19 mouse cellular contexts compared by ENCODE assay signal in genomic region chr11:31105364-31105763, GRCm38 (mm10).
DNase-seq lines count a peak whose midpoint lies in the region; TF ChIP-seq lines count a peak whose summit lies in the region.
"Had no signal": no experiment of that assay in that cellular context is flagged by ENCODE, and none has a peak within 500 bp of the region (broad histone marks: within the 10 kb centered on the region; RNA-seq: fewer than 3 reads in every experiment).

No protein-coding gene starts in this region.

- no peak for TF ChIP-seq CTCF in MEL (IDR thresholded peaks at IDR 0.05 in 2 of 3, conservative IDR thresholded peaks at IDR 0.05 in 1 of 3; ENCODE audit: control insufficient read depth in 1 of 3, insufficient read depth in 1 of 3, low read depth in 2 of 3, low read length in 3 of 3, poor library complexity in 1 of 3, severe bottlenecking in 1 of 3)

- H3K36me3 ChIP-seq in MEL (ENCODE audit: control insufficient read depth in 1 of 2, insufficient read depth in 2 of 2, low read length in 2 of 2) = peaks cover 0 to 4% of the 10 kb centered on the region in 2 experiments; a peak in 2 of 4 replicates
- H3K36me3 ChIP-seq: G1E had no signal

- H3K4me3 ChIP-seq in MEL (ENCODE audit: control insufficient read depth in 1 of 2, insufficient read depth in 1 of 2, low read depth in 2 of 2, low read length in 2 of 2) = no peak overlapping the region

- no peak overlapping the region for H3K27ac ChIP-seq in MEL (ENCODE audit: control insufficient read depth, low read depth, low read length)

- peak; percentile 66 to 81 for TF ChIP-seq EP300 in MEL (IDR thresholded peaks at IDR 0.05; ENCODE audit: low read depth in 1 of 2, low read length in 2 of 2)

- peaks cover 2 to 4% of the 10 kb centered on the region in 2 experiments; a peak in 2 of 4 replicates for H3K4me1 ChIP-seq in MEL (ENCODE audit: control insufficient read depth in 1 of 2, insufficient read depth in 2 of 2, low read length in 2 of 2)

- H3K27me3 ChIP-seq in MEL (ENCODE audit: control insufficient read depth in 1 of 2, insufficient read depth in 2 of 2, low read length in 2 of 2) = no peaks in the 10 kb centered on the region
- H3K27me3 ChIP-seq: CH12.LX, Patski had no signal

- TF ChIP-seq RAD21 in MEL (IDR thresholded peaks at IDR 0.05; ENCODE audit: low read depth, low read length) = no peak

- peak; percentile 61 for DNase-seq in MEL (ENCODE audit: low read depth, low spot score)
- peak; percentile 26 for DNase-seq in c-Kit-positive CD71-positive TER-119-positive erythroid progenitor cells, embryonic 14.5 days (ENCODE audit: low spot score)
- no peak for DNase-seq in urinary bladder, postnatal 36 days (ENCODE audit: low spot score in 2 of 2)
- DNase-seq in heart, adult 8-10 months (ENCODE audit: low spot score) = no peak
- DNase-seq: adrenal gland, adult 2 months; adrenal gland, adult 8-10 months; adrenal gland, postnatal 10 days; adrenal gland, postnatal 14 days; adrenal gland, postnatal 25 days; adrenal gland, postnatal 36 days; B cell, adult 2 months; cerebellum, adult 11 months; cerebellum, adult 11-12 months; cerebellum, adult 18-20 months; cerebellum, adult 2 months; cerebellum, adult 8-10 months had no signal

- no peak overlapping the region for H3K9ac ChIP-seq in MEL (ENCODE audit: control insufficient read depth, low read depth, low read length, poor library complexity, severe bottlenecking)

- no peaks in the 10 kb centered on the region for H3K79me2 ChIP-seq in MEL (ENCODE audit: control insufficient read depth, insufficient read depth, low read length, poor library complexity)

- no peak for TF ChIP-seq POLR2A in MEL (IDR thresholded peaks at IDR 0.05; ENCODE audit: control insufficient read depth in 1 of 2, insufficient read depth in 1 of 2, low read depth in 1 of 2, low read length in 2 of 2, poor library complexity in 1 of 2)

- H3K9me3 ChIP-seq in MEL (replicated peaks; ENCODE audit: insufficient read depth, low read length) = no peaks in the 10 kb centered on the region
- H3K9me3 ChIP-seq: G1E had no signal

TF ChIP-seq in MEL, 35 proteins besides CTCF, POLR2A, EP300 and RAD21:
- TF ChIP-seq MYB (IDR thresholded peaks at IDR 0.05; ENCODE audit: low read depth, low read length) (peak; percentile 53; the same call in 1 of the 2 replicates), TCF12 (IDR thresholded peaks at IDR 0.05; ENCODE audit: low read depth, low read length) (peak; percentile 85), CHD2 (IDR thresholded peaks at IDR 0.05; ENCODE audit: low read length) (no peak), TAL1 (IDR thresholded peaks at IDR 0.05; ENCODE audit: low read length) (peak; percentile 53; the same call in 1 of the 2 replicates), GABPA (IDR thresholded peaks at IDR 0.05; ENCODE audit: low read depth, low read length) (no peak), ZNF384 (IDR thresholded peaks at IDR 0.05; ENCODE audit: low read depth, low read length) (no peak), POLR2AphosphoS5 (IDR thresholded peaks at IDR 0.05; ENCODE audit: borderline replicate concordance, low read depth, low read length) (no peak), ZC3H11A (IDR thresholded peaks at IDR 0.05; ENCODE audit: low read depth, low read length) (no peak), GATA1 (IDR thresholded peaks at IDR 0.05; ENCODE audit: low read depth, low read length) (peak; percentile 15; the same call in 1 of the 2 replicates), ETS1 (IDR thresholded peaks at IDR 0.05; ENCODE audit: low read depth, low read length) (0 out of 2 replicates have a peak, but pooled peaks have one; percentile 23), SIN3A (IDR thresholded peaks at IDR 0.05; ENCODE audit: low read length) (no peak), RCOR1 (IDR thresholded peaks at IDR 0.05; ENCODE audit: low read depth, low read length) (peak; percentile 70; the same call in 1 of the 2 replicates)

Comparison
In these comparisons a context has a peak if more than half of its experiments do, and no peak if none do; other contexts are left out.
1. DNase-seq: peak in MEL (single experiment) and c-Kit-positive CD71-positive TER-119-positive erythroid progenitor cells, embryonic 14.5 days (single experiment); none in urinary bladder, postnatal 36 days (0 of 2) and heart, adult 8-10 months (single experiment).